Mouse (Mus musculus) cerebellum, postnatal 14 days (tissue): ENCODE results near the gene Rhebl1.

Experiments
- DNase-seq, 2 experiments: peaks; one replicate each; pipeline ENCODE4 v3.0.0; 2021; ENCODE audit warnings: mixed read lengths in 2 of 2

Gene Rhebl1

DNA sequence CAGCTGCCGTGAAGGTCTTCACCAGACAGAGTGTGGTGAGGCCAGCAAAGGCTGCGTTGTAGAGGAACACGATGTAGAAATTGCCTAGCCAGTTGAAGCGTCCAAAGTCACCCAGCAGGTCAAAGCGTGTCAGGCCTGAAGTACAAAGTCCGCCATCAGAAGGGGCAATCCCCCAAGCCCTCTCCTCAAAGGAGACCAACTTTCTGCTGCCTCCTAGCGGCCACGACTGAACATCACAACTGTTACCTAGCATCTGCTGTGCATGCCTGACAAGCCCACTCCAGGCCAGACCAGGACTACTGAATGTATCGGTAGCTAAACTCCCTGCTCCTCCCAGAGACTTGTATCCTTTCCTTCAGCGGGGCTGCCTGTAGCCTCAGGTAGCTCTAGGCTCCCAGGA lies 10.4 kb upstream of the Rhebl1 start:
- DNase-seq = peak; percentile 55 to 72

DNA sequence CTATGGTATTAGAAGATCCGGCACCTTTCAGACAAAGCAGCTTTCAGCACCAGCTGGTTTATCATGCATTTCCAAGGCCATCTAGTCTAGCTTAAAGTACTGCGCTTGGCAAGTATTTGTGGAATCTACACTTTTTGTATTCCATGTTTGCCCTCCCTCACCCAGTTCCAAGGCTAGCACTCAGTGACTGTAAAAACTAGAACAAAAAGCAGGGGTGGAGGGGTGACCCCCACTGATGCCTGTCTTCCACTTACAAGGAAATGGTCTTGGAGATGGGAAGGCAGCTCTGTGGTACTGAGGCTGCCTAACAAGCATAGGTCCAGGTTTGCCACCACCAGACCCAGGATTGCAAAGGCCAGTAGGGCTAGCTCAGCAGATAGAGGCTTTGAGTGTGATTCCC lies 8.3 kb upstream of the Rhebl1 start:
- DNase-seq = no peak

DNA sequence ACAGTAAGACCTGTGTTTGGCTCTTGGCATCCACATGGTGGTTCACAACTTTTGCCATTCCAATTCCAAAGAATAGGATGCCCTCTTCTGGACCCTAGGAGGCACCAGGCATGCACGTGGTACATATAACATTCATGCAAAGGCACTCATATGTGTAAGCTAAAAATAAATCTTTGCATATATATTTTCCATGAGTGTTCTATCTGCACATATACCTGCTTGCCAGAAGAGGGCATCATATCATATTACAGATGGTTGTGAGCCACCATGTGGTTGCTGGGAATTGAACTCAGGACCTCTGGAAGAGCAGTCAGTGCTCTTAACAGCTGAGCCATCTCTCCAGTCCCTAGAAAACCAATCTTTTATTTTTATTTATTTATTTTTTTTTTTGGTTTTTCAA lies 7.2 kb upstream of the Rhebl1 start:
- DNase-seq = no peak

DNA sequence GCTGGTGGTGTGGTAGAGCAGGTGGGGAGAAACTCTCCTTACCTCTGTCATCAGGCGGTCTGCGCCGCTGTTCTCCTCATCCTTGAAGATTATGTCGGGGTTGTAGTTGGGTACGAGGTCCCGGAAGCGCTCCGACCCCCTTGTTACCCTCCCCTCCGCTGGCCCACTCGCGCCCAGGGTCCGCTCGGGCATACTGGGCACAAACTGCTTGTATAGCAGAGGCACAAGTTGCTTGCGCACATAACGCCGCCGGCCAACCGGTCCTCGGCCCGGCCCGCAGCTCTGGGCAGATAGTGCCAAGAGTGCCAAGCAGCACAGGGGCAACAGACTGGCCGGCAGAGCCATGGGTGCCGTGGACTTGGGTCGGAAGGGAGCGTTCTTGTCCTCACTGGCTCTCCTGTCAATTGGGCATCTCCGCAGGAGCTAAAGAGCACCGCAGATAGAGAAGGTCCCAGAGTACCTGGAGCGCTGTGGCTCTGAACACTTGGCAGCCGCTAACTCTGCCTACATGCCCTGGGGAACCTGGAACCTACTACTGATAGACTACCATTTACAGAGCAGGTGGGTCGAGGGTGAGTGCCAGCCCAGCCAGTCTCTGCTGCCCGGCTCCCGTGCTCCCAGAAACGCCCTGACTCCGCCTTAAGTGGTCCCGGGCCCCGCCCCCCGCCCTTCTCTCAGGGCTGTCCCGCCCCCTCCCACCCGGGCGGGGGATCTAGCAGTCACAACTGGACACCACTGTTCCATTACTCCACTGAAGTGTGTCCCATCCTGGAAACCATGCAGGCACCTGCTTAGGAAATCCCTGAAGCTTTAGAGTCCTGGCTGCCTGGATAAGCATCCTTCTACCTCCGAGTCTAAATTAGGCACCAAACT lies 3.8 kb upstream of the Rhebl1 start, which contains the start of gene Dhh:
Dhh (minus strand) TSS at position 613 of the 873 bp plus-strand sequence.
- DNase-seq = no peak

DNA sequence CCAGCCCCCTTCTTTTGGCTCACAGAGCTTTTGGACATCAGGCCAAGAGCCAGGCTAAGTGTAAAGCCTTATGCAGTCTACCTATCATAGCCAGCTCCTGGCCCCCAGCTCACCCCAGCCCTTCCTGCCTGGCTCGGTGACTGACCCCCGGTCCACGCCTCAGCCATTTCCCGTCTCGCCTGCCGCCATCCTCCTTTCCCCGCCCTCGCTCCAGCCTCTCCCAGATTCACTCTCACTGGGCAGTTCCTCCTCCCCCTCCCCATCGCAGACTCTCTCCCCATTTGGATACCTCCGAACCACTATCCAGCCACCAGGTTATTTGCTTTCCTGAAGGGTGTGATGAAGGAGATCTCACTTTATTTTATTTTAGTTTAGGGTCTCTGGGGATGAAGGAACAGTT lies 3.2 kb upstream of the Rhebl1 start:
- no peak for DNase-seq

DNA sequence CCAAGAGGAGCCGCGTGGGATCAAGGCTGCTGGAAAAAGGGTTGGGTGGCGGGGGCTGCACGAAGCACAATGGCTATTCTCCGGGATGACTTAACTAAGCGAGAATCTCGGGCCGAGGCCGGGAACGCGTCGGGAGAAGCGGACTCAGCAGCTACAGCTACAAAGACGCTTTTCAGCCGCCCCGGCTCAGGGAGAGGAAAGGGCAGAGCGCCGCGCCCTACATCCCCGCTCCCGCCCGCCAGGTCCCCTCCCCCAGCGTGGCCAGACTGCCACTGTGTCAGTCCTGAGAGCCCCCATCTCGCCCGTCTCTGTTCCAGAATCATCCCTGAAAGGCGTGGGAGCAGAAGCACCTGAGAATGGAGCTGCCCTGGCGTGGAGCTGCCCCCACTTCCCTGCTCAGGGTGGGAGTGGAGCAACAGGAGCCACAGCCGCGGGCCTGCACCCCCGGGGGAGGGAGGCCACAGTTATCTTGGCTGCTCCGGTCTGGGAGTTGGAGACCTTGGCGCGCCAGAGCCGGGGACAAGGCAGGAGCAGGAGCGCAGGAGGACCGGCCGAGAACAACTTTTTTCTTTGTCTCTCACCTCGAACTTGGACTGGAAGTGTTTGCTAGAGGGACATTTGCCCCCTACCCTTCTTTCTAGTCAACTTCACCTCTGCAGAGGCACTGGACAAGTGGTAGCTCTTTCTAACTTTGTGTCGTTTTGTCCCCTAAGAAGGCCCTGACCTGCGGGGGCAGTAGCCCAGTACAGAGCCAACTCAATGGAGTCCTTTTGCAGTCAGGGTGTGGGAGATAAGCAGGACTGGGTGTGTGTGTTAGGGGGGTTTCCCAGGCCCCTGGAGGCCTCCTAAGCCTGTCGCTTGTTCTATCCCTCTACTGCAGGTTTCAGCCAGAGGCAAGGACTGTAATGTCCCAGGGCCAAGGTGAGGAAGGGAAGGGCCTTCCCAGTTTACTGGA lies 1.6 kb upstream of the Rhebl1 start:
- DNase-seq = peak in 1 of 2 experiments; percentile 42

DNA sequence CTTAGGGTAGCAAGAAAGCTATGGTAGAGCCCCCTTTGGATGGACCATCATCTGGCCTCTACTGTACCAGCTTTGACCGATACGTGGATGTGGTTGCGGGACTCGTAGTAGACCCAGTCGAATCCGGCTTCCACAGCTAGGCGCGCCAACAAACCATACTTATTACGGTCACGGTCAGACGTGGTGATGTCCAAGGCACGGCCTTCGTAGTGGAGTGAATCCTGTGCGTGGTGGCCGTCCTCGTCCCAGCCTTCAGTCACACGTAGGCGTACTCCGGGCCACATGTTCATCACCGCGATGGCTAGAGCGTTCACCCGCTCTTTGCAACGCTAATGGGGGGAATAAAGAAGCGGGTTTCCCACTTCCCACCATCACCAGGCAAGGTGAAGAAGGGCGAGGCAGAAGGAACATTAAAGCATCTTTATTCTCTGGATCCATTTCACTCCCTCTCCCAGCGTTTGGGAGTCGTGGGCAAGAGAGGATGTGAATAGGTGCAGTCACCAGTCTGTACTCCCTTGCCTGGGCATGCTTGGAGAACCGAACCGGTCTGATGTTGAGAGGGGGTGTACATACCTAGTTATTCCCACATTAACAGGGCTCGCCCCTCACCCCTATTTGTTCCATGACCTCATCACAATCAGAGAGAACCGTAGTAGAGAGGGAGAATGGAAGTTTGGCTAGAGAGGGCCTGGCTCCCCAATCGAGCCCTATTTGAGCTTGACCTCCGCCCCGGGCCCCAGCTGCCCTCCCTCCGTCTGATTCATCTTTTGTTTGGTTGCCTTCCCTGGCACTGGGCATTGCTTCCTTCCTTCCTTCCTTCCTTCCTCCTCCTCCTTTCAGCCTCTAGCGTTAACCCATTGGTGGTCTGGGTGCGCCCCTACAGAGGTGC lies 650 bp upstream of the Rhebl1 start:
- DNase-seq = no peak

DNA sequence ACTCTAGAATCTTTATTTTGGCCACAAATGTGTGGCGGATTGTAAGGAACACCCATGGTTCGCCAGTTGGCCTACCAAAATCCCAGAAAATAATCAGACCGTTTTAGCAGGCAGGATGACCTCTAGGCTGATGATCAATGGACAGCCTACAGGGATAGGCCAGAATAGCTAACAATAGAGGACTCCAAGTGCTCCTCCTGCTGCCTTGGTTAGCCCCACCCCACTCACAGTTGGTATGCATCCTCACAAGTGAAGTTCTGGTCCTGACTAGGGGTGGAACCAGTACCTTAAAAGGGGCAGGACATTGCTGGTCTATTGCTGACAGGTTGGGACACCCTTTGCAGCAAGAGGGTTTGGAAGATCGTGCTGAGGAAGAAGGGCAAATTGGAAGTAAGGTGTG lies 1.3 kb downstream of the Rhebl1 start:
- DNase-seq = no peak

DNA sequence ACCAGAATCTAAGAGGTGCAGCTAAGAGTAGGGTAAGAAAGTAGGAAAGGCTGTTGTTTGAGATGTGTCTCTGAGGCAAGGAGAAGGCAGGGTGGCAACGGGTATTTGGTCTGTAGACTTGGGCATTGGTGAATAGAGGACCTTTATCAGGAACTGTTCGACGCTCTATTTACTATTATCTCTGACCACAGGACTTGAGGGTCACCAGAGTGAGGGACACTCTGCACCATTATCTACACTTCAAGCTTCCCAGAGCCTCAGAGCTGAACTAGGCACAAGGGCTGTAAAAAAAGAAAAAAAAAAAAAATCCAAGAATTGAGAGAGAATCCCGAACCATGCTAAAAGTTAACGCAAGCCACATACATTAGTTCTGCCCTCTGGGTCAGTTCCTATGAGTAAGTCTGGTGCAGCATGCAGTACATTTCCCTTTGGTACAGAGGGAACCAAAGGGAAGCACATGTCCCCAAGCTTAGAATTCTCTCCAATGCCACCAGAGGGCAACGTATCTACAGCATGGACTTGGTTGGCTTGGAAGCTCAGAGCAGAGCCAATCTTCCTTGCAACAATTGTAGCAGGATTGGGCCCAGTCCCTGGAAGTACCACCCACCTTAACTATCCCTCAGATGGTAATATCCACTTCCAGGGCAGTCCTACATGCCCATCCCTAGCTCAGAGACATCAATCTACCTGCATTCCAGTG lies 2.3 kb downstream of the Rhebl1 start:
- peak; percentile 76 to 82 for DNase-seq

DNA sequence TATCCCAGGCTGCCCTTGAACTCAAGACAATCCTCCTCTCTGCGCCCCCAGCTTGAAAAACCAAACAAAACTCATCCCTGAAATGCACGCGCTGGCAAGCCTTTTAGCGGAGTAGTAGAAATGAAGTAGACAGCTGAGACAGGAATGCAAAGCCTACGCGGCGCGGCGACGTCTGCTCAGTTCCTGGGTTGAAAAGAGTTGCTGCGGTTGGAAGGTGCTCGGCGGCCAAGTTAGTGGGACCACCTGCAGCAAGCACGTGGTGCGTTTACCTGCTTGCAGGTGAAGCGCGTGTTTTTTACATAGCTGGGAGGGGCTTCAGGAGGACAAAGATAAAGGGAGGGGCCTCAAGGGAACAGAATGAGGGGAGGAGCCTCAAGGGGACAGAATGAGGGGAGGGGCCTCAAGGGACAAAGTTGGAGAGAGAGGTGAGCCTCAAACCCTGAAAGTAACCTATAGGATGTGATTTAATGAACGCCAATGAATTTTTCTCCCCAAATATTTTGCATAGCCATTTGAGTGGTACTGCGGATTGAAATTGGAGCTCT lies 3.1 kb downstream of the Rhebl1 start:
- DNase-seq = no peak

DNA sequence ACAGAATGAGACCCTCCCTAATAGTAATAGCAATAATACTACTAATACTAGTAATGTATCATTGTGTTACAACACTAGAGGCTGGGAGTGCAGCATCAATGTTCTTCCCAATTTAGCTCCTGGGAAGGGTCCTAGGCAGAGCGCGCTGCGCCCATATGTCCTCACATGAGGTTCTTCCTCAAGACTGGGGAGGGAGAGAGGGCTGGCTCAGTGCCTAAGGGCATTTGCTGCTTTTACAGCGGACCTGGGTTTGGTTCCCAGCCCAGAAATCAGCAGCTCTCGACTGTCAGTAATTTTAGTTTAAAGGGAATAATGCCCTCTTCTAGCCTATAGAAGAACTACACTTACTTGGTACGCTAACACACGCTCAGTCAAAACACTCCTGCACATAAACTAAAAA lies 6.8 kb downstream of the Rhebl1 start:
- peak; percentile 52 to 63 for DNase-seq

DNA sequence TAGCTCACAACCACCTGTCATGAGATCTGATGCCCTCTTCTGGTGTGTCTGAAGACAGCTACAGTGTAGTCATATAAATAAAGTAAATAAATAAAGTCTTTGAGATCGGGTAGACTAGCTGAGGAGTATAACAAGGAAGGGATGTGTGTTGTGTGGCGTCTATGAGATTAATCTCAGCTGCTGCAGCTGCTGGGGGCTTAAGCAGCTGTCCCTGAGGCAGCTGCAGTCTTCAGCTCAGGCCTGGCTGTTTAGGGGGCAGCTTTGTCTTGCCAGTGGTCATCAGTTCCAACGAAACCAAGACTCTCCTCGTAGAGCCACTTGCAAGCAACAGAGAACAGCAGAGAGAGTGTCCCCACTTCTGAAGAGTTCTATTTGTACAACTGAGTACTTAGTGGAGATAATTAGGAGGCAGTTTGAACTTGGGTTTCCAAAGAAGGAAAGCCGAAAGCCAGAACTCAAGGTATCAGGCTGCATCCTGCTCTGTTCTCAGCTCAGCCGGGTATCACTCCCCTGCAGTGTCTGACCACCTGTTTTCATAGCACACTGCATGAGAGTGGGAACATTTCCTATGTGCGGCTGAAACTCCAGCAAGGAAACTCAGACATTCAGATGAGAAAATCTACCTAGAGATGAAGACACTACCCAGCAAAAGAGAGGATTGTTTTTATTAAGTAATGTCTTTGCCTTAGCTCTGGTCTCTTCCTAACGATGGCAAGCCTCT lies 7.5 kb downstream of the Rhebl1 start:
- peak in 1 of 2 experiments; percentile 43 for DNase-seq

DNA sequence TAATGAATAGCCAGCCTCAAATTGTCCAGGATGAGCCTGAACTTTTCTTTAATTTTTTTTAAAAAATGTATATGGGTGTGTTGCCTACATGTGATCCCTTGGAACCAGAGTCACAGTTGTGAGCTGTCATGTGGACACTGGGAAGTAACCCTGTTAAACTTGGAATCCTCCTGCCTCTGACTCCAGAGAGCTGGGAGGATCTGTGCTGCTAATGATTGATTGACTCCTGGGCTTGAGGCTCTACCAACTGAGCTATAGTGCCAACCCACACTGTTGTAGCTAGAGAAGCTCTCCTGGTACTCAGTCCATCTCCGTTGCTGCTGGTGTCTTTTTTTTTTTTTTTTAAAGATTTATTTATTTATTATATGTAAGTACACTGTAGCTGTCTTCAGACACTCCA lies 10.2 kb downstream of the Rhebl1 start:
- no peak for DNase-seq

DNA sequence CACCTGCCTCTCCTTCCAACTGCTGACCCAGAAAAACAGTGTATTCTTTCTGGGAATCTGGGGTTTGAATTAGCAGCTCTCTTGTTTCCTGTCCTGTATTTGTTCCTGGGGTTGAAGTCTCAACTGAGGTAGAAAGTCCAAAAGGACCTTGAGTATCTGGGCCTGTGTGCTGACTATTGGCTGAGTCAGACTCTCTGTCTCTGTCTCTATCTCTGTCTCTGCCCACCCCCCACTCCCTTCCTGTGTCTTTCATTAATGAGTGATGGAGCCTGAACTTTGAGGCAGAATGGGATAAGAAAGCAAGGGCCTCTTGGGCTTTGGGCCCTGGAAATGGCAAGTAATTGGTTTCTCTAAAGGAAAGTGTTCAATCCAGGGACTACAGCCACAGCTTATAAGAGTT lies 10.7 kb downstream of the Rhebl1 start:
- DNase-seq = no peak

DNA sequence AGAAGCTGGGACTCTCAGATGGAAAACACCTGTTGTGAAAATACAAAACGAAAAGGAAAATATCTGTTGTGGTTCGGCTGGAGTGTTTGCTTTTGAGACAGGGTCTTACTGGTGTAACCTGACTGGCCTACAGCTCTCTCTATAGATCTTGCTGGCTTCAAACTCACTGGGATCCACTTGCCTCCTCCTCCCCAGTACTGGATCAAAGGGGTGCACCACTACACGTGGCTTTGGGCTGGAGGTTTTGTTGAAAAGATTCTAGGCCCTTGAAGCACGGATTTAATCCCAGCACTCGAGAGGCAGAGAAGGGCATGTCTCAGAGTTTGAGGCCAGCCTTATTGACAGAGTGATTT lies 12.7 kb downstream of the Rhebl1 start:
- no peak for DNase-seq

DNA sequence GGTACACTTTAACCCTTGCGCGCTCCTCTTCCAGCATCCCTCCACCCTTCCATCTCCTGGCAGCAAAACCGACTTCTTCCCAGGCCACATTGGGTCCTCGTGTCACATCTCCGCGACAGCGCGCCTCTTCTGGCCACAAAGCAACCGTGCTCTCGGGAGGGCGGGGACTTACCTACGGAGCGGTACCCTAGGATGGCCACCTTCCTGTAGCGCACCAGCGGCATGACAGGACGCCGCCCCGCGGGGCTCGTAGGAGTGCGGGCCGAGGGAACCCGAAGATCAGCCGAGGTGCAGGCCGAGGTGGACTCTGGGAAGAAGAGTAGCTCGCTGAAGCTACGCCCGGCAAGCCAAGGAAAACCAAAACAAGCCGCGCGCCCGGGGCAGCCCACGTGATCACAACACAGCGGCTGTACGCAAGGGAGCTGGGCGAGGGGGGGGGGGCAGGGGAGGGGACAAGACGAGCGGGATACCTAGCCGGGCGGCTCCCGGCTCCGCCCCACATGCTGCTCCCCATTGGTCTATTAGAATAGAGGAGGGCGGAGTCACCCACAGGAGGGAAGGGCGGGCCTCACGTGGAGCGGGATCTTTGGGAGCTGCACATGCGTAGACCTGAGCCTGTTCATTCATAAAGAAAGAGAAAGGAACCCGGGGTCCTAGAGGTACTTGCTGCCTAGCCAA lies 13.2 kb downstream of the Rhebl1 start:
- DNase-seq = peak; percentile 92 to 93

DNA sequence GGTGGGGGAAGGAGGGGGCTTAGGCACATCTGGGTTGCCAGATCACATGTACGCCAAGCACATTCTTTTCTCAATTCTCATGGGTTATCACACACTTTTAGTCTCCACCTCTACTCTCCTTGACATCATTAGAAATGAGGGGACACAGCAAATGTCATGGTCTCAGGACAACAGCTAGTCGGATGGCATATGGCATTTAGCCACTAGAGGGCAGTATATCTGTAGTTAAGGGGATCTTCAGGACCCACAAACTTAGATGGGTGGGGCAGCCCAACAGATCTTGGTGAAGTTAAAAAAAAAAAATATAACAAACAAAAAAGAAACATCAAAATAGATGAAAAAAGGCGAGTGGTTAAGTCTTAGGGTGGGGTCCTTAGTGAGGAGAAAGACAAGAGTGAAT lies 17.0 kb downstream of the Rhebl1 start:
- DNase-seq = peak; percentile 88 to 90

DNA sequence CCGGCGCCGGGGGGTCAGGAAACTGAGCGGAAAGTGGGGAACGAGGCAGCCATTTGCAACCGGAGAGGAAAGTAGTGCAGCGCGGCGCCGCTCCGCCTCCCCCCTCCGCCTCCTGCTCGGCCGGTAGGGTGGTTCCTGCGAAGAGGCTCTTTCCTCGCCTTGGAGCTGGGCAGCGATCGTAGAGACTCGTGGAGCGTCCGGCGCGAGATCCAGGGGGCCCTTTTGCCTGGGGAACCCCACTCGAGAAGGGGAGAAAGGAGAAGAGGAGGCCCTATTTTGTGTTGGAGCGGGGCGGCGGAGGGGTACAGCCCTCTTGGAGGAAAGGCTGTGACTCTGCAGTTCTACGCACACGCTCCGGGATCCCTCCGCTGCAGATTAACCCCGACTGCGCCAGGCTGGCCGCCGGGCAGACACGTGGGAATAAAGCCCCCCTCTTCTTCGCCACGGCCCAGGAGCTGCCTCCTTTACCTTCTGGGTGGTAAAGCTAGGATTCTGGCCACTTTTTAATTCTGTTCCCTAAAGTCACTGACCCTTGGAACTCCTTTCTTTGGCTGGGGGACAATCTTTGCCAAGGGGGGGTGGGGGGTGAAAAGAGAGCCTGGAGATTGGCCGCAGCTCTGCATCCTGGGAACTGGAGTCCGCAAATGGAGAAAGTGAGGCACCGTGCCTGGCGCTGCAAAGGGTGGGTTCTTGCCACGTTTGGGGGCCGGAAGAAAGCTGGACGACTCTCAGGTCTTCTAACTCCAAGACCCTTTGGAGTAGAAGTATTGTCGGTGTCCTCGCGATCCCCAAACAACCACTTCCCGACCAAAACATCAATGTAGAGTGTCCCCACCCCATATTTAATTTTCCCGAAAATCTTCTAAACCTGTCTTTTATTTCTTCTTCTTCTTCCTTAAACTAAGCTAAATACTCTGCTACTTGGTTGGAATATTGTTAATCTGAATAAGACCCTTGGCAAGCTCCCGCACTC lies 22.1 kb downstream of the Rhebl1 start:
- DNase-seq = peak; percentile 95
